Mouse (Mus musculus): ENCODE results near the gene Magea1. TPM values are rescaled to one million over a fixed set of nuclear protein-coding genes. Genes with fewer than 3 reads are reported as not detected.
"Not testable (repeated sequence)": the region's sequence is repeated elsewhere in the genome, so short reads cannot be mapped to it uniquely, and the experiment has no call there.

Gene Magea1
- not detected in 2 replicates for polyA plus RNA-seq (2012; rRNA removed)

GRCm38 (mm10) chrX:155089693-155090092 is at the start of gene Magea1:
Magea1 (minus strand) TSS chrX:155089793.
- not testable (repeated sequence) for DNase-seq (ENCODE audit: low read depth, low spot score)
- 100% methylated on average over 1 of the region's 2 CpGs for WGBS

- DNase-seq (ENCODE audit: low read depth, low spot score): not testable (repeated sequence)
- 77% methylated on average over 3 of the region's 3 CpGs for WGBS
Measured at GRCm38 (mm10) chrX:155128312-155128711, 38.7 kb upstream of the Magea1 start, which contains the start of gene Cldn34b2. Cldn34b2 (minus strand) TSS chrX:155128412.

GRCm38 (mm10) chrX:155098024-155098423 is 8.4 kb upstream of the Magea1 start:
- no peak for DNase-seq (ENCODE audit: low read depth, low spot score)

- not testable (repeated sequence) for DNase-seq (ENCODE audit: low read depth, low spot score)
Measured at GRCm38 (mm10) chrX:155093566-155093965, 4.0 kb upstream of the Magea1 start, which contains the start of gene Magea2. Magea2 (minus strand) TSS chrX:155093666.

GRCm38 (mm10) chrX:155063045-155063444 is 26.5 kb downstream of the Magea1 start, which contains the start of gene Magea5:
Magea5 (minus strand) TSS chrX:155063145.
- 80% methylated on average over 16 of the region's 16 CpGs for WGBS
- not testable (repeated sequence) for DNase-seq (ENCODE audit: low read depth, low spot score)

More at GRCm38 (mm10) chrX:155093566-155093965, 4.0 kb upstream of the Magea1 start, which contains the start of gene Magea2:
- WGBS: 68% methylated on average over 4 of the region's 4 CpGs

Other genes starting within 250 kb of the Magea1 start
- not detected in 2 replicates for gene Cldn34b1, start 199.5 kb downstream of the Magea1 start, polyA plus RNA-seq (2012; rRNA removed)
- not detected in 2 replicates for gene Magea6, start 153.8 kb downstream of the Magea1 start, polyA plus RNA-seq (2012; rRNA removed)
- gene Magea3, start 140.3 kb downstream of the Magea1 start, polyA plus RNA-seq (2012; rRNA removed): not detected in 2 replicates
- gene Magea8, start 93.9 kb downstream of the Magea1 start, polyA plus RNA-seq (2012; rRNA removed): not detected in 2 replicates
- gene Magea5, start 26.6 kb downstream of the Magea1 start, polyA plus RNA-seq (2012; rRNA removed): not detected in 2 replicates
- gene Magea2, start 3.9 kb upstream of the Magea1 start, polyA plus RNA-seq (2012; rRNA removed): not detected in 2 replicates
- gene Cldn34b2, start 38.6 kb upstream of the Magea1 start, polyA plus RNA-seq (2012; rRNA removed): not detected in 2 replicates
- gene Sat1, start 126.7 kb upstream of the Magea1 start, polyA plus RNA-seq (2012; rRNA removed): 61.1 and 66.4 TPM in 2 replicates
- gene Acot9, start 172.7 kb upstream of the Magea1 start, polyA plus RNA-seq (2012; rRNA removed): 12.5 and 12.9 TPM in 2 replicates

Measured in large intestine, adult 2 months (tissue).